Mouse (Mus musculus): ENCODE results near the gene Fgd6. TPM values are rescaled to one million over a fixed set of nuclear protein-coding genes. Genes with fewer than 3 reads are reported as not detected.

Gene Fgd6
- total RNA-seq, 2 experiments from 2014 or later, result 10.6 to 12.3 TPM

GRCm38 (mm10) chr10:94086315-94086714, 50.5 kb downstream of the Fgd6 start:
- H3K27ac ChIP-seq, result peak overlapping the region; percentile 73
- no peak for TF ChIP-seq CTCF (conservative IDR thresholded peaks at IDR 0.05)
- no peak overlapping the region; the same call in 1 of the 2 replicates for H3K4me3 ChIP-seq

GRCm38 (mm10) chr10:94087367-94088077, 51.7 kb downstream of the Fgd6 start:
- TF ChIP-seq CTCF (conservative IDR thresholded peaks at IDR 0.05), result no peak
- peak in 1 of 2 experiments; percentile 55 for DNase-seq (ENCODE audit: low spot score in 2 of 2)
- H3K27ac ChIP-seq, result peak overlapping the region; percentile 73
- H3K4me3 ChIP-seq, result no peak overlapping the region

More at GRCm38 (mm10) chr10:94086315-94086714, 50.5 kb downstream of the Fgd6 start:
- peak in 1 of 2 experiments; percentile 44 for DNase-seq (ENCODE audit: low spot score in 2 of 2)

GRCm38 (mm10) chr10:94090032-94090431, 54.2 kb downstream of the Fgd6 start:
- DNase-seq (ENCODE audit: low spot score in 2 of 2), result no peak
- Histone ChIP-seq H3K27ac (no peak overlapping the region), H3K4me3 (no peak overlapping the region)
- no peak for TF ChIP-seq CTCF (conservative IDR thresholded peaks at IDR 0.05)

- DNase-seq (ENCODE audit: low spot score in 2 of 2), result no peak
- TF ChIP-seq CTCF (conservative IDR thresholded peaks at IDR 0.05), result no peak
- peak overlapping the region; percentile 18; the same call in 1 of the 2 replicates for H3K27ac ChIP-seq
- H3K4me3 ChIP-seq, result no peak overlapping the region
Measured at GRCm38 (mm10) chr10:94093534-94093933, 57.7 kb downstream of the Fgd6 start.

GRCm38 (mm10) chr10:94095743-94096465, 60.1 kb downstream of the Fgd6 start:
- no peak overlapping the region for H3K4me3 ChIP-seq
- no peak for DNase-seq (ENCODE audit: low spot score in 2 of 2)
- H3K27ac ChIP-seq, result no peak overlapping the region
- no peak for TF ChIP-seq CTCF (conservative IDR thresholded peaks at IDR 0.05)

- Histone ChIP-seq H3K4me3 (no peak overlapping the region), H3K27ac (no peak overlapping the region)
- no peak for DNase-seq (ENCODE audit: low spot score in 2 of 2)
- no peak for TF ChIP-seq CTCF (conservative IDR thresholded peaks at IDR 0.05)
Measured at GRCm38 (mm10) chr10:94097081-94097845, 61.5 kb downstream of the Fgd6 start.

GRCm38 (mm10) chr10:94098100-94098499, 62.3 kb downstream of the Fgd6 start:
- Histone ChIP-seq H3K4me3 (no peak overlapping the region), H3K27ac (no peak overlapping the region)
- TF ChIP-seq CTCF (conservative IDR thresholded peaks at IDR 0.05), result no peak
- no peak for DNase-seq (ENCODE audit: low spot score in 2 of 2)

GRCm38 (mm10) chr10:94105498-94105897, 69.7 kb downstream of the Fgd6 start:
- H3K27ac ChIP-seq, result no peak overlapping the region
- no peak overlapping the region for H3K4me3 ChIP-seq
- no peak for TF ChIP-seq CTCF (conservative IDR thresholded peaks at IDR 0.05)
- no peak for DNase-seq (ENCODE audit: low spot score in 2 of 2)

- no peak for TF ChIP-seq CTCF (conservative IDR thresholded peaks at IDR 0.05)
- Histone ChIP-seq H3K27ac (no peak overlapping the region), H3K4me3 (no peak overlapping the region)
- no peak for DNase-seq (ENCODE audit: low spot score in 2 of 2)
Measured at GRCm38 (mm10) chr10:94107168-94107567, 71.4 kb downstream of the Fgd6 start.

GRCm38 (mm10) chr10:94107607-94108006, 71.8 kb downstream of the Fgd6 start:
- no peak for TF ChIP-seq CTCF (conservative IDR thresholded peaks at IDR 0.05)

GRCm38 (mm10) chr10:94108791-94109190, 73.0 kb downstream of the Fgd6 start:
- Histone ChIP-seq H3K27ac (no peak overlapping the region), H3K4me3 (no peak overlapping the region)
- TF ChIP-seq CTCF (conservative IDR thresholded peaks at IDR 0.05), result no peak
- no peak for DNase-seq (ENCODE audit: low spot score in 2 of 2)

More at GRCm38 (mm10) chr10:94107607-94108006, 71.8 kb downstream of the Fgd6 start:
- Histone ChIP-seq H3K4me3 (no peak overlapping the region), H3K27ac (no peak overlapping the region)
- no peak for DNase-seq (ENCODE audit: low spot score in 2 of 2)

GRCm38 (mm10) chr10:94110834-94111754, 75.3 kb downstream of the Fgd6 start:
- DNase-seq (ENCODE audit: low spot score in 2 of 2), result no peak
- H3K4me3 ChIP-seq, result no peak overlapping the region
- H3K27ac ChIP-seq, result peak overlapping the region; percentile 62; the same call in 1 of the 2 replicates
- TF ChIP-seq CTCF (conservative IDR thresholded peaks at IDR 0.05), result no peak
